Mouse (Mus musculus) retina, postnatal 7 days (tissue): ENCODE measurements around the gene Raver1.

Source experiments
- DNase-seq: peaks from one replicate; pipeline ENCODE4 v3.0.0-alpha.2; 2012; ENCODE audit warnings: low read depth, low spot score

The Raver1 gene

DNA sequence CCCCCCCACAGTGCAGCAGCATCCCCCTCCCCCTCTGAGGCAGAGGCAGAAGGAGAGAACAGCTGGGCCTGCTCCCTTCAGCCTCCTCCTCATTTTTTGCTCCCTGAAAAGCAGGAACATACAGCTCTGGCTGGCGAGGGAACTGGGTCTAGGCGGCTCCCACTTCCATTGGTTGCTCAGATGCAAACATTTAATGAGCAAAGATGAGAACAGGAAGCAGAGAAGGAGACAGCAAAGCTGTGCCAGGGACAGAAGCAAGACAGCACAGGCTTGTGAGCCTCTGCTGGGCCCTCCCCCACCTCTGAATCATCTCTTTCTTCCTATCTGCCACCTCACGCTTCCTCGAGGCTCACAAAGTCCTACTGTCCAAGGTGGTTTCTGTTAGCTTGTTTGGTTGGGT lies 50.5 kb downstream of the Raver1 start:
- DNase-seq, result no peak

DNA sequence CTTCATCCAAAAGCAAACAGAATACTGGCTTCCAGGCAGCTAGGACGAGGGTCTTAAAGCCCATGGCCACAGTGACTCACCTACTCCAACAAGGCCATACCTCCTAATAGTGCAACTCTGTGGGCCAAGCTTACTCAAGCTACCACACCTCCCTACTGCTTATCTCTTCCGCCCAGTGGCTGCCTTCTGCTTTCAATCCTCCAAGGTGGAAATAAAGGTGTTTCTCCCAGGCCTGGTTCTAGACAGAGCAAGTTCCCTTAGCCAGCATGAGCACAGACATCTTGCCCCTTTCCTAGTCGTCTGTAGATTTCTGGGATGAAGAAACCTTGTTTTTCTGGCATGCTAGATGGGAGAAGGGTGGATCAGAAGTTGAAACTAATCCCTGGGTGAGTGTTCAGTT lies 52.0 kb downstream of the Raver1 start:
- no peak for DNase-seq

DNA sequence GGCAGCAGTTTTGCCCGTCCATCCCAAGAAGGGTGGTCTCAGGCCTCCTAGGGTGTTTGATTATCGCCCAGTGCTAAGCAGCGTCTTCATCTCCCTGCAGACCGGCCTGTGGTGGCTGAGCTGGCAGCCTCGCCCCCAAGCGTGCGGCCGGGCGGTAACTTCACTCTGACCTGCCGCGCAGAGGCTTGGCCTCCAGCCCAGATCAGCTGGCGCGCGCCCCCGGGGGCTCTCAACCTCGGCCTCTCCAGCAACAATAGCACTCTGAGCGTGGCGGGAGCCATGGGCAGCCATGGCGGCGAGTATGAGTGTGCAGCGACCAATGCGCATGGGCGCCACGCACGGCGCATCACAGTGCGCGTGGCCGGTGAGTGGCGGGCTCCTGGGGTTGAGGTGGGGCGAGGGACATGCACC lies 54.3 kb downstream of the Raver1 start:
- no peak for DNase-seq

DNA sequence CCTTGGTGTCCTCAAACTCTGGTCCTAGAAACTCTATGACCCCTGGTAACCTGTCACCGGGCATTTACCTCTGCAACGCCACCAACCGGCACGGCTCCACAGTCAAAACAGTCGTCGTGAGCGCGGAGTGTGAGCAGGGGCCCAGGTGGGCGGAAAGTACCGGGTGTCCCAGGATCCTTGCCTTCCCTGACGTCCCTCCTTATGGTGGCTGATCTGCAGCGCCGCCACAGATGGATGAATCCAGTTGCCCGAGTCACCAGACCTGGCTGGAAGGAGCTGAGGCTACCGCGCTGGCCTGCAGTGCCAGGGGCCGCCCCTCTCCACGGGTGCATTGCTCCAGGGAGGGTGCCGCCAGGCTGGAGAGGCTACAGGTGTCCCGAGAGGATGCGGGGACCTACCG lies 55.1 kb downstream of the Raver1 start:
- DNase-seq, result no peak

DNA sequence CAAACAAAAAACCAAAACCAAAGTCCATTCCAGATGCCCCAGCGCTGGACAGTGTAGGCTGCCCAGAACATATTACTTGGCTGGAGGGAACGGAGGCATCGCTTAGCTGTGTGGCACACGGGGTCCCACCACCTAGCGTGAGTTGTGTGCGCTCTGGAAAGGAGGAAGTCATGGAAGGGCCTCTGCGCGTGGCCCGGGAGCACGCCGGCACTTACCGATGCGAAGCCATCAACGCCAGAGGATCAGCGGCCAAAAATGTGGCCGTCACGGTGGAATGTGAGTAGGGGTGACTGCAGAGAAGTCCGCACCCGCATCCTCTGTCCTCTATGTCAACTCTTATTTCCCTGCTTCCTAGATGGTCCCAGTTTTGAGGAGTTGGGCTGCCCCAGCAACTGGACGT lies 55.6 kb downstream of the Raver1 start:
- DNase-seq, result no peak

DNA sequence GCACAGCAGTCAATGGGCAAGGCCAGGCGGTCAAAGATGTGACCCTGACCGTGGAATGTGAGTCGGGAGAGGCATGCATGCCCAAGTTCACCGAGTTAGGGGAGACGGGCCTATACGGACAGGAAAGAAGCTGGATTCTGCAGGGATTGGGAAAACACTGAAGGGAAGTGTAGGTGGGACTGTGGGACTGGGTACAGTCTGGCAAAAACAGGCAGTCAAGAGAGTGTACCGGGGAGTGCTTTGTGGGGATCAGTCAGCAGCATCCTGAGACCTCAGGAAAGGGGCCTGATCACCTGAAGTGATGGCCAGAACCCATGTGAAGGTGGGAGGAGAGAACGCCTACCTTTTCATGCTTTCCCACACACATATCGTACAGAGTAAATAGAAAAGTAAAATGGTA lies 56.2 kb downstream of the Raver1 start:
- DNase-seq, result no peak

DNA sequence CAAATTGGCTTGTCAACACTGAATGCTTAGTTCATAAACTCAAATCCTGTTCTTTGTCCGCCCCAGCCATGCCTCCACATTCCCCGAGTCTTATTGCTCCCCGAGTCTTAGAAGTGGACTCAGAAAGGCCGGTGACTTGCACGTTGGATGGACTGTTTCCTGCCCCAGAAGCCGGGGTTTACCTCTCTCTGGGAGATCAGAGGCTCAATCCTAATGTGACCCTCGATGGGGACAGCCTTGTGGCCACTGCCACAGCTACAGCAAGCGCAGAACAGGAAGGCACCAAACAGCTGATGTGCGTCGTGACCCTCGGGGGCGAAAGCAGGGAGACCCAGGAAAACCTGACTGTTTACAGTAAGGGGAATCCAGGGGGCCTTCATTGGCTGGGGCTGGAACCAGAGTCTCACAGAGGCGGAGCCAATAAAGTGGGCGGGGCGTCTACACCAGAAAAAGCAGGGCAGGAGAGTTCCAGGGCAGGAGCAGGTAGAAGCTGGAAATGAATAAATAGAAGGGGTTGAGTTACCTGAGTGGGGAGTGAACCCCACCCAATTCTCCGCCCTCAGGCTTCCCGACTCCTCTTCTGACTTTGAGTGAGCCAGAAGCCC lies 57.2 kb downstream of the Raver1 start:
- DNase-seq, result no peak

DNA sequence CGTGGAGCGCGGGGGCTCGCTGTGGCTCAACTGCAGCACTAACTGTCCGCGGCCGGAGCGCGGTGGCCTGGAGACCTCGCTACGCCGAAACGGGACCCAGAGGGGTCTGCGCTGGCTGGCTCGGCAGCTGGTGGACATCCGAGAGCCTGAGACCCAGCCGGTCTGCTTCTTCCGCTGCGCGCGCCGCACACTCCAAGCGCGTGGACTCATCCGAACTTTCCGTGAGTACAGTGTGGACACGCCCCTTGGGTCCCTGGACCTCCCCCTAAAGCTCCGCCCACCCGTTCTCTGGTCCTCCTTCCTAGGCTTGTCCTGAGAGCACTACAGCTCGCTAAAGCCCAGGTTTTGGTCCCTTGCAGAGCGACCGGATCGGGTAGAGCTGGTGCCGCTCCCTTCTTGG lies 58.7 kb downstream of the Raver1 start:
- no peak for DNase-seq

DNA sequence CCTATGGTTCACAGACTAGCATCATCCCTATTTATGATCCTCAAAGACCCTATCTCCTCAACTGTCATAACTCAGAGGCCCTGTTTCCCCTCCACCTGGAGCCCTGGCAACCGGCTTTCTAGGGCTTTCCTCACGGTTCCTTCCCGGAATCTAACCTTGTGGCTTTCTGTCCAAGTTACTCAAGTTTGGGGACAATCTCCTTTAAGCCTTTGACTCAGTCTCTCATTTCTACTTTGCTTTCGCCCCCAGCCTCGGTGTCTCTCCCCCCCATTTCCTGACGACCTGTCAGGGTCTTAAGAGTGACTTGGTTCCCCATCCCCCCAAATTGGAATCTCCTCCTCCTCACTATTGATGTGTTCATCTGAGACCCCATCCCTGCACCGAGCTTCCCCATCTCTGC lies 59.3 kb downstream of the Raver1 start:
- no peak for DNase-seq

DNA sequence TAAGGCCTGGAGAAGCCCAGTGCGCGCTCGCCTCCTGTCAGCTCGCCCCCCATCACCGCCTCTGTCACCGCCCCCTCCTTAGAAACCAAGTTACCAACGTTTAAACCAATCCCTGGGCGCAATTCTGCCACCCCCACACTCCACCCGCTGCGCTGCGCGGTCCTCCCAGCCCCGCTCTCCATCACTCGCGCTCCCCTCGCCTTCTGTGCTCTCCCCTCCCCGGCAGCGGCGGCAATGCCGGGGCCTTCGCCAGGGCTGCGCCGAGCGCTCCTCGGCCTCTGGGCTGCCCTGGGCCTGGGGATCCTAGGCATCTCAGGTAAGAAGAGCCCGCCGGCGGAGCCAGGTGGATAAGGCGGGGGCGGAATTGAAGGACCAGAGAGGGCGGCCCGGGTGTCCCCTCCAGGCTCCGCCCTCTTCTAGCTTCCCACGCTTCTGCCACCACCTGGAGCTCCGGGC lies 59.9 kb downstream of the Raver1 start, which contains the start of gene Icam5:
Icam5 (plus strand) TSS at position 178 of the 456 bp plus-strand sequence.
- DNase-seq, result no peak

DNA sequence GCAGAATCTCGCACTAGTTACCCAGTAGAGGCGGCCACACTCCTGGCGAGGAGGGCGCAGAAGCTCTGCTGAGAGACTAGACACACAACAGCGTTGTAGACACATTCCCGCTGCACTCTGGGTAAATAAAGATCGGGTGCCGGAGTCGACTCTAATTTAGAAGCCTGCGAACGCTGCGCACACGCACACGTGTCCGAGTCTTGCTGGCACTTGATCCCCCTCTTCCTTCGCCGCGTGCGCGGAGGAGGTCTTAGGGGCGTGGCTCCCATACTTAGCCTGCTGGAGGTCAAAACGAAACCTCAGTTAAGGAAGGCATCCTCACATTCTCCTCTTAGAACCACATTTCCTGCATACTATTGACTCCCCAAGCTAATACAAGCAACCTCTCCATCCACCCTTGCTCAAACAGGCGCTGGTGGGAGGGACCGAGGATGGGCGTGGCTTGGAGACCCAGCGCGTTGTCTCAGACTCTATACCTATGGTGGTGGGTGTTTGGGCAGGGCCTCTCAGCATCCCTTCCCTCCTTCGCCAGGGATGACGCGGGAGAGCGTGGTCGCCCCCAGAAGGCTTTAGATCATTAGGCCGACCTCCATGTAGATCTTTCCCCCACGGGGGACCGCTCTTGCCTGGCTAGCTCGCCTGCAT lies 60.4 kb downstream of the Raver1 start:
- no peak for DNase-seq

DNA sequence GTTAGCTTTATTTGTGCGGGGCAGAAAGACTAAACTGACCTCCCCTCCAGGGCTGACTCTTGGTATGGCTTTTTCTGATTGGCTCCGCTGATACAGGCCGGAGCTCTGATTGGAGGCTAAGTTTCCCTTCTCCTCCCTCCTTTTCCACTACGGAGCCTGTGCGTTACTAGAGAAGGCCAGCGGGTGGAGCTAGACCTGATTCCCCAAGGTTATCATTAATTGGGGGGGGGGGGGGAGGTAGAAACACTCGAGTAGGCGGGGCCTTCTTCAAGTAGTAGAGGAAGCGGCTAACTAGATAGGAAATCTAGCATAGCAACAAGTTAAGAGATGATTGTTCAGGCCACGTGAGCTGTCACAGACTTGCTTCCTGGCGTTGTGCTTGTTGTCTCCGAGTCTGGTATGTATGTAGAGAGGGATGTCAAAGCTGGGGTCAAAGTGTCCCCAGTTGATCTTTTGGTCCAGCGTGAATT lies 61.0 kb downstream of the Raver1 start:
- DNase-seq, result no peak

DNA sequence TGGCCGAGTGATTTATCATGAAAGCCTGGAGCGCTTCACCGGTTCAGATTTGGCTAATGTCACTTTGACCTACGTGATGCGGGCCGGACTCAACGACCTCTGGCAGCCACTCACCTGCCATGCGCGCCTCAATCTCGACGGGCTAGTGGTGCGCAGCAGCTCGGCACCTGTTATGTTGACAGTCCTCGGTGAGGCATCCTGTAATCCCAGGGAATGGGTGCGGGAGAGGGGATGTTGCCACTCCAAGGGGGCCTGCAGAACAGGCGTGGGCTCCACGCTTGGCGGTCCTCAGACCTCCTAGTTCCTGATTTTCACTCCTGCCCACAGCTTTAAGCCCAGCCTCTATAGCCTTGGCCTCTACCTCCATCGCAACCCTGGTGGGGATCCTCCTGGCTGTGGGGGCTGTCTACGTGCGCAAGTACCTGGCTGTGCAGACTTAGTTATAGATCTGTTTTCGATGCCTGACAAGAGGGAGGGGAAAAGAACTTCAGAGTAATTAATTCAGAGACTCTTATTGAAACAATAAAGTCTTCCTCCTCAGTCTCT lies 61.7 kb downstream of the Raver1 start:
- DNase-seq, result no peak

DNA sequence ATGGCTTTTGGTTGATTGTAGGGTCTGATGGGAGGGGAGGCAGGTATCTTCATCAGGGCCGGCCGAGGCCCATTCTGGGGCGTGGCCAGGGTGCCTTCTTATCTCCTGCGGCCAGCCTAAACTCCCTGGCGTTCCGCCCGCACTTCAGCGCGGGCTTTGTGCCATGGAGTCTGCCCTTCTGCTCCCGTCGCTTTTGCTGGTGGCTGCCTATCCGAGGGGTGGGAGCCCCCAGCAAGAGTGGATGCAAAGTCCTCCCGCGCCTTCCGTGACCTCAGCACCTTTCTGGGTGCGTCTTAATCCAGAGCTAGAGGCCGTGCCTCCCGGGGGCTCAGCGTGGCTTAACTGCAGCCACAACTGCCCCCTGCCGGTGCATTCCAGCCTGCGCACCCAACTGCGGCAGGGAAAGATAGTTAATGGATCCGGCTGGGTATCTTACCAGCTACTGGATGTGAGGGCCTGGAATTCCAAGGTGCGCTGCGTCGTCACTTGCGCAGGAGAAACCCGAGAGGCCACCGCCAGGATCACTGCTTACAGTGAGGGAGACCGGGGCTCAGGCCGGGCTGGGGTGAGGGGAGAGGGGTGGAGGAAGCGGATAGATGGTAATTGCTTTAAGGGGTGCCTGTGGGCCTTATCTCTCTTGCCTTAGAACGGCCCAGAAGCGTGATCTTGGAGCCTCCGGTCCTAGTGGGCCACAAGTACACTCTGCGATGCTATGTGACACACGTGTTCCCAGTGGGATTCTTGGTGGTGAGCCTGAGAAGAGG lies 62.3 kb downstream of the Raver1 start, which contains the start of gene Icam4:
Icam4 (plus strand) TSS at position 83 of the 764 bp plus-strand sequence.
- no peak for DNase-seq

DNA sequence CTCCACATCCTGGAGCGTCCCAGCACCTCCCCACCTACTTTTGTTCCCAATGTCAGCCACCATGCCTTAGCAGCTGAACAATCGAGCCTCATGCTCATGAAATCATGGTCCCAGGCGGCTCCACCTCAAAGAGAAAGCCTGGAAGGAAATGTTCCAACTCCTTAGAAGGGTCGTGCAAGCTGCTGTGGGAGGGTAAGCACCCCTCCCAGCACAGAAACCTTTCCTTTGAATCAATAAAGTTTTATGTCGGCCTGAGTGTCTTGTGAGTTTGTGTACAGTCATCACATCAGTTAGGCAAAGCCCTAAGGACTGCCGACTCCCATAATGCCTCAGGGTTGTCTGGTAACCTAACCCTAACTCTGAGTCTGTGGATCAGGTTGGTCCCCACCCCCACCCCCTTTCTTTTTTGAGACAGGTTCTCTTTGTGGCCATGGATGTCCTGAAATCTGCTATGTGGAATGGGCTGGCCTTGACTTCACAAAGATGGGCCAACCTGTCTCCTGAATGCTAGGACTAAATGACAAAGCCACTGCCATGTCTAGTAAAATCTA lies 63.2 kb downstream of the Raver1 start:
- no peak for DNase-seq

DNA sequence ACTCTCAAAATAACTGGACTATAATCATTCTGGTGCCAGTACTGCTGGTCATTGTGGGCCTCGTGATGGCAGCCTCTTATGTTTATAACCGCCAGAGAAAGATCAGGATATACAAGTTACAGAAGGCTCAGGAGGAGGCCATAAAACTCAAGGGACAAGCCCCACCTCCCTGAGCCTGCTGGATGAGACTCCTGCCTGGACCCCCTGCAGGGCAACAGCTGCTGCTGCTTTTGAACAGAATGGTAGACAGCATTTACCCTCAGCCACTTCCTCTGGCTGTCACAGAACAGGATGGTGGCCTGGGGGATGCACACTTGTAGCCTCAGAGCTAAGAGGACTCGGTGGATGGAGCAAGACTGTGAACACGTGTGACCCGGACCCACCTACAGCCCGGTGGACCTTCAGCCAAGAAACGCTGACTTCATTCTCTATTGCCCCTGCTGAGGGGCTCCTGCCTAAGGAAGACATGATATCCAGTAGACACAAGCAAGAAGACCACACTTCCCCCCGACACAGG lies 64.0 kb downstream of the Raver1 start:
- DNase-seq, result no peak

DNA sequence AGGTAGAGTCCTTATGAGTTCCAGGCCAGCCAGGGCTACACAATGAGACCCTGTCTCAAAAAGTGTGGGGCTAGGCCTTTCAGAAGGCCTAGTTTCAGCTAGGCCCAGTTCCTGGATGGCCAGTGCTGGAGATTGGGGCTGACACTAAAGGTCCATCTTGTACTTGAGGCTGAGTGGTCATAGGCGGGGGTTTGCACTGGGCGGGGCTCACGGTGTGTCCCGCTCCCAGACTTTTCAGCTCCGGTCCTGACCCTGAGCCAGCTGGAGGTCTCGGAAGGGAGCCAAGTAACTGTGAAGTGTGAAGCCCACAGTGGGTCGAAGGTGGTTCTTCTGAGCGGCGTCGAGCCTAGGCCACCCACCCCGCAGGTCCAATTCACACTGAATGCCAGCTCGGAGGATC lies 65.0 kb downstream of the Raver1 start:
- no peak for DNase-seq

DNA sequence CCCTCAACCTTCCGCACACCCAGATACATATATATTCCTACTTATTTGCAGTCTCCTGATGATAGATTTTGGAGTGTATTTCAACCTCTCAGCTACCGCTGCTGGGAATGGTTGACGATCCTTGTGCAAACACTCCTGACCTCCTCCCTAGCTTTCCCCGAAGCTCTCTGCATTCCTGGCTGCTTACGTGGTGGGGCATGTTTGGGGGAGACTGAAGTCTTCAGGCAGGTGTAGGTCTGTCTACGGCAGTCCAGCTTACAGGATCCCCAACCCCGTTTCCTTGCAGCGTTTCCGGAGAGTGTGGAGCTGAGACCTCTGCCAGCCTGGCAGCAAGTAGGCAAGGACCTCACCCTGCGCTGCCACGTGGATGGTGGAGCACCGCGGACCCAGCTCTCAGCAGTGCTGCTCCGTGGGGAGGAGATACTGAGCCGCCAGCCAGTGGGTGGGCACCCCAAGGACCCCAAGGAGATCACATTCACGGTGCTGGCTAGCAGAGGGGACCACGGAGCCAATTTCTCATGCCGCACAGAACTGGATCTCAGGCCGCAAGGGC lies 66.5 kb downstream of the Raver1 start:
- no peak for DNase-seq
